Mouse (Mus musculus) stomach, embryonic 14.5 days (tissue): ENCODE results near the gene Gzmb. TPM values are rescaled to one million over a fixed set of nuclear protein-coding genes. Genes with fewer than 3 reads are reported as not detected.
"Not testable (repeated sequence)": the region's sequence is repeated elsewhere in the genome, so short reads cannot be mapped to it uniquely, and the experiment has no call there.

ENCODE experiments used
- ATAC-seq: fragments of 200-750 bp; cut with Nextera tagmentation; 2 replicates; pipeline ENCODE4 v1.8.0; 2017; ENCODE audit warnings: low read depth, moderate TSS enrichment; ENCODE audit not compliant: insufficient number of reproducible peaks, insufficient read depth, low FRiP score
- H3K27ac ChIP-seq: fragments of 300-500 bp; sonication (generic); 2 replicates; pipeline ENCODE4 v1.5.1; 2014; ENCODE audit warnings: mild to moderate bottlenecking, low read length, moderate library complexity, mixed read lengths
- H3K27me3 ChIP-seq: fragments of 300-500 bp; sonication (generic); 2 replicates; pipeline ENCODE4 v1.6.1; 2014; ENCODE audit warnings: low read length, control low read depth, mixed read lengths; ENCODE audit not compliant: control insufficient read depth, insufficient read depth
- H3K36me3 ChIP-seq: fragments of 300-500 bp; sonication (generic); 2 replicates; pipeline ENCODE4 v1.6.1; 2014; ENCODE audit warnings: mild to moderate bottlenecking, control low read depth, low read length, moderate library complexity, mixed read lengths; ENCODE audit not compliant: control insufficient read depth, insufficient read depth
- H3K4me1 ChIP-seq: fragments of 300-500 bp; sonication (generic); 2 replicates; pipeline ENCODE4 v1.6.1; 2014; ENCODE audit warnings: low read length, control low read depth, mixed read lengths; ENCODE audit not compliant: control insufficient read depth, insufficient read depth
- H3K4me2 ChIP-seq: fragments of 300-500 bp; sonication (generic); replicated peaks from 2 replicates; pipeline ENCODE4 v1.6.1; 2014; ENCODE audit warnings: low read depth, low read length, control low read depth
- H3K4me3 ChIP-seq: fragments of 300-500 bp; sonication (generic); 2 replicates; pipeline ENCODE4 v1.5.1; 2014; ENCODE audit warnings: low read depth, low read length, control low read depth
- H3K9ac ChIP-seq: fragments of 300-500 bp; sonication (generic); replicated peaks from 2 replicates; pipeline ENCODE4 v1.6.1; 2014; ENCODE audit warnings: low read depth, mild to moderate bottlenecking, control low read depth, low read length, moderate library complexity, mixed read lengths
- H3K9me3 ChIP-seq: fragments of 300-500 bp; sonication (generic); 2 replicates; pipeline ENCODE4 v1.6.1; 2016; ENCODE audit warnings: low read depth, low read length, control low read depth; ENCODE audit not compliant: control insufficient read depth
- WGBS: fragments of 180-500 bp; shearing (Covaris S2); extraction: QIAGEN DNeasy Blood & Tissue Kit; methylation state at CpG from one replicate; pipeline ENCODE4 v1.1.7; 2014; 5-methylcytosine and 5-hydroxymethylcytosine counted together
- polyA plus RNA-seq: library from polyadenylated mRNA; unstranded; fragments of >200 nt; fragmentation: Nextera tagmentation; extraction: Ambion mirVana; gene quantifications from 2 replicates; pipeline ENCODE4 v1.2.1, GENCODE M21; 2014

Gene Gzmb
- polyA plus RNA-seq, 1 experiment from 2014 or later: 1.0 TPM

DNA sequence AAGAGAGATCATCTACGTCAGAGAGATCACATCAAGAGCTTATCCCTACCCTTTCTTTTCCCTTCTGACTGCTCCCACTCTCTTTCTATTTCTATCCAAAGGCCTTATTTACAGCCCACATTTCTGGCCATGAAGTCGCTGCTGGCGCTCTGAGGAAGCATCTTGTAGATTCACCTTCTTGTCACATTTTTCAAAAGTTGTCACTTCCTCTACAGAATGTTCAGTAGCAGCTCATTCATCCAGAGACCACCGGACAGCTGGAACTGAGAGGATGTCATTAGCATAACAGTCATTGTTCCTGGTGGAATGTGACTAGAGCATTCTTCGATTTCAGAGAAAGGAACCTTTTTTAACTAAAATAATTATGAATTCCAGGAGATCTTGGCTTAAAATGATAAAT is 26.6 kb upstream of the Gzmb start:
- Histone ChIP-seq H3K9me3 (no peaks in the 10 kb centered on the region), H3K36me3 (no peaks in the 10 kb centered on the region), H3K4me1 (no peaks in the 10 kb centered on the region), H3K27ac (no peak overlapping the region), H3K27me3 (no peaks in the 10 kb centered on the region), H3K4me3 (no peak overlapping the region), H3K9ac (no peak overlapping the region), H3K4me2 (no peak overlapping the region)
- WGBS: 59% methylated on average over 5 of the region's 5 CpGs
- ATAC-seq: no peak

DNA sequence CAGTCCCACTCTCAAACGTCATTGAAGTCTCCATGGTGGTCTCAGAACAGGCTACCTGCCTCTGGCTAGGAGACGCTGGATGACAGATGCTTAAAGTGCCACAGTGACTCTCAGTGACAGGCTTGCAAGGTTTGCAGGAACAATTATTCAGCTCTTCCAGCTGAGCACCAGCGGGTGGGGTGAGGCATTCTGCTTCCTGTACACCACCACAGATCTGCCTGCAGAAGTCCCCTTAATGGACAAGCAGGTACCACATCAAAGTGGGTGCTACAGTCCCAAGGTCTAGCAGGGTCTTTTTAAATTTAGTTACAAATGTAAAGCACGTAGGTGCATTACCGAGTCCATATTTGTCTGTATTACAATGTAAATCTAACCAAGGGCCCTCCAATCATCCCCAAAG is 25.7 kb upstream of the Gzmb start:
- H3K27ac ChIP-seq: no peak overlapping the region
- no peaks in the 10 kb centered on the region for H3K36me3 ChIP-seq
- H3K4me1 ChIP-seq: no peaks in the 10 kb centered on the region
- no peak for ATAC-seq
- H3K4me2 ChIP-seq: no peak overlapping the region
- no peaks in the 10 kb centered on the region for H3K27me3 ChIP-seq
- H3K4me3 ChIP-seq: no peak overlapping the region
- H3K9me3 ChIP-seq: no peaks in the 10 kb centered on the region
- 65% methylated on average over 5 of the region's 5 CpGs for WGBS
- no peak overlapping the region for H3K9ac ChIP-seq

DNA sequence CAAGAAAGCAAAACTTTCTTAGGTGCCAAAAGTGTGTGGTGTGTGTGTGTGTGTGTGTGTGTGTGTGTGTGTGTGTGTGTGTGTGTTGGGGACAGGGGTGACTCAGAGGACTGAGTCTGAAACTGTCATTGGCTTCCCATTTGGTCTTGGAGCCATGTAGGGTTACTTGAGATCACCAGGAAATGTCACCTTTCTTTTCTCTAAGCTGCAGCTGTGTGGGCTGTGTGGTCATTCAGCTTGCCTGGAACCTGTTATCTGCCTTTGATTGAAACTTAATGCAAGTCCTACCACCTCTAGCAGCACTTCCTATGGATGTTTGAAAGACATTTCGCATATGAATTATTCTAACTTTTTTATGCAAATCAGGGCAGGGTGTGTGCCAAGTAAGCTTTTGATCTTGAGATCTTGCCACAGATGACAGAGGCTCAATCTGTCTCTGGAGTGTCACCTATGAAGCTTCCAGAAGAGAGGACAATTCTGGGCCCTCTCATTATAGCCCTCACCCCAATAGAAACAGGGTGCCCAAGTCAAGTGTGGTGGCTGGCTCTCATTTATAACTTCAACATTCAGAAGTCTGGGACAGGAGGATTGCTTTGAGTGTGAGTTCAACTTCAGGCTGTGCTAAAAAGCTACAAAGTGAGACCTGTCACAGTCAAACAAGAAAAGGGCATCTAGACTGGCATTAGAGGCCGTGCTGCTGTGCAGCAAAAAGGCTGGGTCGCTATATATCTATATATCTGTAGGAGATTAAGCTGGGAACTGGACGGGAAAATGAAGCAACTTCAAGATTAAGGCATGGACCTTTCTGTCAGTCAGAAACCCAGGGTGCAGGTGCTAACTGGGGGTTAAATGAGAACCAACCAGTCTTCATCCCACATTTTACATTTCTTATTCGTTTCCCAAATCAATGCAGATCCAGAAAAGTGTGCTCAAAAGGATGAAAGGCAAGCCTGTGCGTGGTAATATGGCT is 22.6 kb upstream of the Gzmb start:
- H3K27ac ChIP-seq: no peak overlapping the region
- no peaks in the 10 kb centered on the region for H3K9me3 ChIP-seq
- H3K4me3 ChIP-seq: no peak overlapping the region
- ATAC-seq: no peak
- H3K27me3 ChIP-seq: no peaks in the 10 kb centered on the region
- no peak overlapping the region for H3K4me2 ChIP-seq
- H3K9ac ChIP-seq: no peak overlapping the region
- no peaks in the 10 kb centered on the region for H3K36me3 ChIP-seq
- H3K4me1 ChIP-seq: no peaks in the 10 kb centered on the region
- WGBS: 81% methylated on average over 6 of the region's 6 CpGs

DNA sequence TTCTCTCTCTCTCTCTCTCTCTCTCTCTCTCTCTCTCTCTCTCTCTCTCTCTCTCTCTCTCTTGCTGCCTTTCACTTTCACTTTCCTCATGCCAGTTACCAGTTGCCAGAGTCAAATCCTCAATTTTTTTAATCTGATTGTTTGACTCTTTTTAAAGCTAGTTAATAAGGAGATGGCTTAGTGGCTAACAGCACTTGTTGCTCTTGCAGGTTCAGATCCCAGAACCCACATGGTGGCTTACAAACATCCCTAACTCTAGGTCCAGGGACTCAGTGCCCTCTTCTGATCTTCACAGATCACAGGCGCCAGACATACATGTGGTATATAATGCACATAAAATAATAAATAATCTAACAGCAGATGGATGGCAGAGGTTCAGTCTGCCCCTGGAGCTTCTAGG is 21.8 kb upstream of the Gzmb start:
- ATAC-seq: no peak
- Histone ChIP-seq H3K9me3 (no peaks in the 10 kb centered on the region), H3K36me3 (no peaks in the 10 kb centered on the region), H3K4me1 (no peaks in the 10 kb centered on the region), H3K4me2 (no peak overlapping the region), H3K4me3 (no peak overlapping the region), H3K9ac (no peak overlapping the region), H3K27ac (no peak overlapping the region), H3K27me3 (no peaks in the 10 kb centered on the region)
- 80% methylated on average over 1 of the region's 1 CpGs for WGBS

DNA sequence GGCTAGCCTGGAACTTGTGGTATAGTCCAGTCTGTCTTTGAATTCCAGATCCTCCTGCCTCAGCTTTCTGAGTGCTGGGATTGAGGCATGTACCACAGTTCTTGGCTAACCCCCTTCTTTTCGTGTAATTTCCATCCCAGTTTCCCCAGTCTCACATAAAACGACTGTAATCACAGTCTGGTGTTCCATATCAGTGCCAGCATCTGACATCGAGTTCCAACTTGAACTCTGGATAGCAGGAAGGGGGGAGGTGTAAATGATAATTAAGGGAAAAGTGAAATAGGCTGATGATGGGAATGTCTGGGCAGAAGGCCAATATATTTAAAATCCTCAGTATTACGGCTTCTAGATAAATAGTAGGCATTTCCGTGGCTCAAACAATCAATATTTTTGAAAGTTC is 19.0 kb upstream of the Gzmb start:
- no peak overlapping the region for H3K9ac ChIP-seq

DNA sequence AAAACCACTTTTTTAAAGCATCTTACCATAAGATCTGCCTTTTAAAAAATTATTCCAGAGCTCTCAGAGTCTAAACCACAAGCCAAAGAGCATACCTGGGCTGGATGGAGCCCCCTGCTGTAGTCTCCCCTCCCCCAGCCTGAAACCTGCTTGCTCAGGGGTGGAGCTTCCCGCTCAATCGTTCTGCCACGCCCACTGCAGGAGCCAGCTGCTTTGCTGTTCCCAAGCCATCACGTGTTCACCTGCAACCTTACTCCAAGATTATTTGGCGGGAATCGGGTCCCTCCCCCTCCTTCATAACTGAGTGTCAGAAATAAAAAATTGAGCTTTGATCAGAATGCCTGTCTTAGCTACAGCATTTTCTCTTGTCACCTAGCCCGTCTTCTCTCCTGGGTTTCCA is 16.6 kb upstream of the Gzmb start:
- H3K4me1 ChIP-seq, H3K4me2 ChIP-seq, H3K36me3 ChIP-seq, H3K9ac ChIP-seq, H3K27me3 ChIP-seq, ATAC-seq, H3K9me3 ChIP-seq, H3K27ac ChIP-seq, H3K4me3 ChIP-seq: not testable (repeated sequence)
- 36% methylated on average over 7 of the region's 7 CpGs for WGBS

More for the DNA sequence above, 19.0 kb upstream of the Gzmb start:
- ATAC-seq: no peak
- Histone ChIP-seq H3K9me3 (no peaks in the 10 kb centered on the region), H3K27me3 (no peaks in the 10 kb centered on the region), H3K4me3 (no peak overlapping the region), H3K4me1 (no peaks in the 10 kb centered on the region), H3K36me3 (no peaks in the 10 kb centered on the region), H3K27ac (no peak overlapping the region), H3K4me2 (no peak overlapping the region)
- 54% methylated on average over 5 of the region's 5 CpGs for WGBS

DNA sequence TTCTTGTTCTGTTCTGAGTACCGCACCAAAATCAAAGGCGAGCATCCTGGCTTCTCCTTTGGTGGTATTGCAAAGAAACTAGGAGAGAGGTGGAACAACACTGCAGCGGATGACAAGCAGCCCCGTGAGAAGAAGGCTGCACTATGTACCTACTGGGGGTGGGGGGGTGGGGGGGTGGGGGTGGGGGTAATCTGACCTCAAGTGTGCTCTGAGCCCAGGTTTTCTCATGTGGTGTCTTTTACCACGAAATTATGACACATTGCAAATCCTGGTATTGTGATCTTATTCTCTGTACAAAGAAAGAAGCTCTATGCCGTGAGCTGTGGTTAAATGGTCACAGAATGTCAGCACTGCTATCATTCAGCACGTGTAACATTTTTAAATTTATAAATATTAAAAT is 14.0 kb upstream of the Gzmb start:
- H3K27ac ChIP-seq, H3K4me3 ChIP-seq, H3K27me3 ChIP-seq, H3K36me3 ChIP-seq, ATAC-seq, H3K4me2 ChIP-seq, H3K9ac ChIP-seq, H3K9me3 ChIP-seq, H3K4me1 ChIP-seq: not testable (repeated sequence)
- WGBS: 70% methylated on average over 7 of the region's 7 CpGs

DNA sequence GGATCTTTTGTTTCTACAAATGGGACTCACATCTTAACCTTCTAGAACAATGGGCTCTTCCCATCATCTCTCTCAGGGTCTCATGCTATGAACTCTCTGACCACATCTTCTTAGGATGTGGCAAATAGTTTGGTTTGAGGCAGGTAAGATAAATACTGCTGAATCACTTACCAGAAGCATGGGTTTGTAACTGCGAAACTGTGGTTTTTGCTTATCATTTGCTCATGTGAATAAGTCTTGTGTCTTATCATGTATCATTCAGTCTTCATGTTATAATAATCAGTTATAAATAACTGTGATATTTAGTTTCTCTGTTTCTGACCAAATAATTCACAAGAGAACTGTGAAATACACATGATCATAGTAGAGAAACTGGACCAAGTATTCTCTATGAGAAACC is 4.0 kb upstream of the Gzmb start:
- Histone ChIP-seq H3K27me3 (no peaks in the 10 kb centered on the region), H3K9ac (no peak overlapping the region), H3K4me2 (no peak overlapping the region), H3K36me3 (no peaks in the 10 kb centered on the region), H3K4me1 (no peaks in the 10 kb centered on the region), H3K9me3 (no peaks in the 10 kb centered on the region), H3K27ac (no peak overlapping the region), H3K4me3 (no peak overlapping the region)
- 82% methylated on average over 1 of the region's 1 CpGs for WGBS
- ATAC-seq: no peak

DNA sequence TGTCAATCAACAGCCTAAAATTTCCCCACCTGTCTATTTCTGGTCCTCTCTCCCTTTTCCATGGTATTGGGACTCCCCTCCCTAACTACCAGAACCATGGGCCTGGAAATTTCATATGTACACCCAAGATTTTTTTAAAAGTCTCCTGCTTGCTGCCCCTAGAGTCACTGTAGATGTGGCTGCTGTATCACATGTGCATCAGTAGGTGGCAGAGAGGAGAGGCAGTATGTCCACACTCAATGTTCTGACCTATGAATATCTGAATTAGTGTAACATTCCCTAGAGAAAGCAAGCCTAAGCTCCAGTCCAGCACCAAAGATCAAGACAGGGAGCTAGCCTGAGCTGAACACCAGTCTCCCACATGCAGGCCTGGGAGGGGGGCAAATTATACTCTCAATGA is 21.7 kb downstream of the Gzmb start:
- ATAC-seq: no peak
- H3K9ac ChIP-seq: no peak overlapping the region

More for the DNA sequence above, 21.7 kb downstream of the Gzmb start:
- no peak overlapping the region for H3K27ac ChIP-seq
- H3K9me3 ChIP-seq: no peaks in the 10 kb centered on the region
- H3K4me2 ChIP-seq: no peak overlapping the region
- H3K36me3 ChIP-seq: no peaks in the 10 kb centered on the region
- no peak overlapping the region for H3K4me3 ChIP-seq
- no peaks in the 10 kb centered on the region for H3K27me3 ChIP-seq
- H3K4me1 ChIP-seq: no peaks in the 10 kb centered on the region
